Mouse (Mus musculus) midbrain, embryonic 14.5 days (tissue): ENCODE measurements around the gene Cchcr1. TPM values are rescaled to one million over a fixed set of nuclear protein-coding genes. Genes with fewer than 3 reads are reported as not detected.
A peak's percentile ranks its signal among the peaks of the same experiment; 100 is the strongest.

ENCODE experiments used
- ATAC-seq: fragments of 200-750 bp; cut with Nextera tagmentation; 2 replicates; pipeline ENCODE4 v1.8.0; 2017; ENCODE audit warnings: moderate number of reproducible peaks, moderate library complexity; ENCODE audit not compliant: low FRiP score, low TSS enrichment
- DNase-seq: peaks from one replicate; pipeline ENCODE4 v3.0.0-alpha.2; 2015
- H3K27ac ChIP-seq: fragments of 300-500 bp; sonication (generic); replicated peaks from 2 replicates; pipeline ENCODE4 v1.5.1; 2014; ENCODE audit warnings: mild to moderate bottlenecking, low read depth, low read length, moderate library complexity
- H3K27me3 ChIP-seq: fragments of 300-500 bp; sonication (generic); 2 replicates; pipeline ENCODE4 v1.6.1; 2014; ENCODE audit warnings: low read length, control low read depth, mixed read lengths; ENCODE audit not compliant: control insufficient read depth, insufficient read depth
- H3K36me3 ChIP-seq: fragments of 300-500 bp; sonication (generic); 2 replicates; pipeline ENCODE4 v1.6.1; 2014; ENCODE audit warnings: low read length, control low read depth; ENCODE audit not compliant: control insufficient read depth, insufficient read depth
- H3K4me1 ChIP-seq: fragments of 300-500 bp; sonication (generic); 2 replicates; pipeline ENCODE4 v1.6.1; 2014; ENCODE audit warnings: mild to moderate bottlenecking, antibody characterized with exemption, low read length, control low read depth; ENCODE audit not compliant: control insufficient read depth, insufficient read depth
- H3K4me2 ChIP-seq: fragments of 300-500 bp; sonication (generic); 2 replicates; pipeline ENCODE4 v1.6.1; 2014; ENCODE audit warnings: mild to moderate bottlenecking, low read length, moderate library complexity
- H3K4me3 ChIP-seq: fragments of 300-500 bp; sonication (generic); replicated peaks from 2 replicates; pipeline ENCODE4 v1.5.1; 2014; ENCODE audit warnings: low read depth, low read length
- H3K9ac ChIP-seq: fragments of 300-500 bp; sonication (generic); replicated peaks from 2 replicates; pipeline ENCODE4 v1.6.1; 2014; ENCODE audit warnings: mild to moderate bottlenecking, low read length, moderate library complexity
- H3K9me3 ChIP-seq: fragments of 300-500 bp; sonication (generic); 2 replicates; pipeline ENCODE4 v1.6.1; 2016; ENCODE audit warnings: low read length, control low read depth, mixed read lengths; ENCODE audit not compliant: control insufficient read depth
- WGBS: fragments of 180-500 bp; shearing (Covaris S2); extraction: QIAGEN DNeasy Blood & Tissue Kit; methylation state at CpG from one replicate; pipeline ENCODE4 v1.1.7; 2014; 5-methylcytosine and 5-hydroxymethylcytosine counted together
- polyA plus RNA-seq: library from polyadenylated mRNA; unstranded; fragments of >200 nt; fragmentation: Nextera tagmentation; extraction: Ambion mirVana; gene quantifications from 2 replicates; pipeline ENCODE4 v1.2.1, GENCODE M21; 2014

Gene Cchcr1
- polyA plus RNA-seq, 1 experiment from 2014 or later: 3.4 TPM

GRCm38 (mm10) chr17:35544001-35544400, 27.1 kb downstream of the Cchcr1 start:
- Histone ChIP-seq H3K27ac (no peak overlapping the region), H3K4me1 (0 out of 2 replicates have a peak, but pooled peaks cover 6% of the 10 kb centered on the region), H3K9me3 (no peaks in the 10 kb centered on the region), H3K27me3 (no peaks in the 10 kb centered on the region), H3K36me3 (no peaks in the 10 kb centered on the region), H3K4me3 (no peak overlapping the region), H3K9ac (no peak overlapping the region), H3K4me2 (no peak overlapping the region)
- ATAC-seq (no peak), DNase-seq (no peak)
- WGBS: 74% methylated on average over 6 of the region's 6 CpGs

DNA sequence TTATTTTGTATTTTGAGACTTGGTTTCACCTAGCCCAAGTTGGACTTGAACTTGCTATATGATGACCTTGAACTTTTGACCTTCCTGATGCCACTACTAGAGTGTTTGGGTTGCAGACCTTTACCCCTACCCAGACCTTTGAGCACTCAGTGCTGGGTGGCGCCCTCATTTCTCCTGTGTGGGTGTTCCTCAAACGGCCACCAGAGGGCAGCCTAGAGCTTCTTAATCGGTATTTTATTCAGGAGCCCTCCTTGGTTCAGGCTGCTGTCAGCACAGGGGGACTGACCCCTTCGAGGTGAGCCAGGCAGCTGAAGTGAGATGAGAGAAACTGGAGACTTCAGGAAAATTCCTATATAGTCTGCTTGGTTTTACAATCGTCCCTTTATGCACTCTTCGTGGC, 27.8 kb downstream of the Cchcr1 start:
- Histone ChIP-seq H3K36me3 (no peaks in the 10 kb centered on the region), H3K27me3 (no peaks in the 10 kb centered on the region), H3K27ac (no peak overlapping the region), H3K4me3 (no peak overlapping the region), H3K4me1 (0 out of 2 replicates have a peak, but pooled peaks cover 6% of the 10 kb centered on the region), H3K4me2 (no peak overlapping the region), H3K9me3 (no peaks in the 10 kb centered on the region), H3K9ac (no peak overlapping the region)
- ATAC-seq (no peak), DNase-seq (peak; percentile 81)
- 30% methylated on average over 6 of the region's 6 CpGs for WGBS

- DNase-seq (no peak), ATAC-seq (no peak)
- no peak overlapping the region for H3K9ac ChIP-seq
- no peaks in the 10 kb centered on the region for H3K36me3 ChIP-seq
- H3K9me3 ChIP-seq: no peaks in the 10 kb centered on the region
- H3K27me3 ChIP-seq: no peaks in the 10 kb centered on the region
- H3K4me1 ChIP-seq: 0 out of 2 replicates have a peak, but pooled peaks cover 6% of the 10 kb centered on the region
- no peak overlapping the region for H3K4me3 ChIP-seq
- H3K27ac ChIP-seq: no peak overlapping the region
- 88% methylated on average over 2 of the region's 2 CpGs for WGBS
- no peak overlapping the region for H3K4me2 ChIP-seq
Observed at GRCm38 (mm10) chr17:35547465-35547864, 30.6 kb downstream of the Cchcr1 start.

DNA sequence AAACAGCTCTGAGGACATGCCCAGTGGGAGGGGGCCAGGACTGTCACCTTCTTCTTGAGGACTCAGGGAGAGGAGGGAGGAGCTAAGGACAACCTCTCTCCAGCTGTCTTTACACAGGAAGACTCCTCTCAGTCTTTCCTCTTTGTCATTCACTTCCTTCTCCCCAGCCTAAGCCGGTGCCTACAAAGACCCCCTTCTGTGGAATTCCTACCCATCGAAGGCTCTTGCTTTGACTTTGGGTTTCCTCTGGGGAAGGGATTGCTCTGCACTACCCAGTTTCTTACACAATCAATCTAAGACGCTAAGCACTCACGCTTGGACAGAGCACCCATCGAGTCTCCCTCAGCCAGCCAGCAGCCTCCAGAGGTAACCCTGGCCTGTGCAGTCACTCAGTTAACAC, 31.7 kb downstream of the Cchcr1 start:
- DNase-seq (no peak), ATAC-seq (no peak)
- H3K9me3 ChIP-seq: no peaks in the 10 kb centered on the region
- H3K4me1 ChIP-seq: no peaks in the 10 kb centered on the region
- no peak overlapping the region for H3K9ac ChIP-seq
- H3K36me3 ChIP-seq: no peaks in the 10 kb centered on the region
- no peak overlapping the region for H3K4me2 ChIP-seq
- no peak overlapping the region for H3K4me3 ChIP-seq
- H3K27ac ChIP-seq: no peak overlapping the region
- H3K27me3 ChIP-seq: no peaks in the 10 kb centered on the region
- 10% methylated on average over 5 of the region's 5 CpGs for WGBS

DNA sequence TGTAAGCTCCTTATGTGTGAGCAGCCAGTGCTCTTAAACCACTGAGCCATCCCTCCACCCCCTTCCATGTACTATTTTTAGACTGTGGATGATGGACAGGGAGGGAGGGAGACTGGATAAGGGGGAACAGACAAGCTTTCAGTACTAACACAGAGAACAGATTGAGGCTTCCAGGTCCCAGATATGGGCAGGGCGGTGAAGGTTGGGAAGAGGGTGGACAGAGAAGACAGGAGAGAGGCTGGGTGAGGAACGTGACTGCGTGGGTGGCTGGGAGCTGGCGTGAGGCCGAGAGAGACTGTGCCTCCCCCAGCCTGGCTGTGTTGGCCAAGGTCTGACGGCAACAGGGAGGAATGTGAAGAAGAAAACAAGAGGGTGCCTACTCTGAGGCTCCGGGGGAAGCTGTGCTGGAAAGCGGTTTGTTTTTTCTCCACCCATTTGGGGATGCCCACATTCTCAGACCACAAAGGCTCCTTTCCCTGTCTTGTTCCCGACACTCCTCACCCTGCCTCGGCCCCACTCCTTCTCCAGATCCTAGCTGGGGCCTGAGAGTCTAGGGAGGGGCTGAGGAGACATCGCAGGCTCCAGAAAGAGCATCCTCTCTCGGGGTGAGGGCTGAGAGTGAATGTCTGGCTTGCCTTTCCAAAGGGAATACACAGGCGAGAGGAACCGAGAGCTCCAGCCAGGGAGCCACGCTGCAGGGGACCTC, 32.7 kb downstream of the Cchcr1 start:
- H3K27me3 ChIP-seq: no peaks in the 10 kb centered on the region
- ATAC-seq (no peak), DNase-seq (no peak)
- no peaks in the 10 kb centered on the region for H3K4me1 ChIP-seq
- no peak overlapping the region for H3K4me3 ChIP-seq
- no peaks in the 10 kb centered on the region for H3K9me3 ChIP-seq
- no peak overlapping the region for H3K27ac ChIP-seq
- 46% methylated on average over 15 of the region's 15 CpGs for WGBS
- H3K36me3 ChIP-seq: no peaks in the 10 kb centered on the region
- no peak overlapping the region for H3K4me2 ChIP-seq
- no peak overlapping the region for H3K9ac ChIP-seq

DNA sequence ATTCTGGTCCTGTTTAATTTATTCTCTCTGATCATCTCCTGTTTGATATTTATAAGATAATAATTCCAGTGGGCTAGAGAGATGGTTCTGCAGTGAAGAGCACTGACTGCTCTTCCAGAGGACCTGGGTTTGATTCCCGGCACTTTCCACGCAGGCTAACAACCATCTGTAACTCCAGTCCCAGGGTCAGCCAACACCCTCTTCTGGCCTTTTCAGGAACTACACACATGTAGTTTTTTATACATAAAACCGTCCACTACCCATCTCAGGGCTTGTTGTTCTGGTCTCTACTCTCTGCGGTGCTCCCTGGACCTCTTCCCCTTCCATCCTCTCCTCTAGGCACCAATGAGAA, 33.2 kb downstream of the Cchcr1 start:
- Histone ChIP-seq H3K9ac (no peak overlapping the region), H3K4me2 (no peak overlapping the region), H3K4me1 (no peaks in the 10 kb centered on the region), H3K27ac (no peak overlapping the region), H3K36me3 (no peaks in the 10 kb centered on the region), H3K27me3 (no peaks in the 10 kb centered on the region), H3K4me3 (no peak overlapping the region), H3K9me3 (no peaks in the 10 kb centered on the region)
- no peak for ATAC-seq
- DNase-seq: no peak
- WGBS: 96% methylated on average over 4 of the region's 4 CpGs

- H3K4me3 ChIP-seq: no peak overlapping the region
- H3K27me3 ChIP-seq: no peaks in the 10 kb centered on the region
- 56% methylated on average over 8 of the region's 8 CpGs for WGBS
- H3K27ac ChIP-seq: no peak overlapping the region
- H3K9me3 ChIP-seq: no peaks in the 10 kb centered on the region
- no peak for ATAC-seq
- no peak overlapping the region for H3K9ac ChIP-seq
- H3K4me2 ChIP-seq: no peak overlapping the region
- H3K4me1 ChIP-seq: no peaks in the 10 kb centered on the region
- H3K36me3 ChIP-seq: no peaks in the 10 kb centered on the region
- no peak for DNase-seq
Observed at GRCm38 (mm10) chr17:35550871-35551270, 34.0 kb downstream of the Cchcr1 start.

GRCm38 (mm10) chr17:35551881-35552414, 35.0 kb downstream of the Cchcr1 start, which contains the start of gene Cdsn:
Cdsn (plus strand) TSS chr17:35552128.
- ATAC-seq (no peak), DNase-seq (no peak)
- no peak within 1 kb of the TSS for H3K9ac ChIP-seq
- H3K4me2 ChIP-seq: no peak within 1 kb of the TSS
- no peaks in the 10 kb centered on the region for H3K36me3 ChIP-seq
- no peaks in the 10 kb centered on the region for H3K9me3 ChIP-seq
- H3K4me3 ChIP-seq: no peak within 1 kb of the TSS
- no peak within 1 kb of the TSS for H3K27ac ChIP-seq
- no peaks in the 10 kb centered on the region for H3K4me1 ChIP-seq
- no peaks in the 10 kb centered on the region for H3K27me3 ChIP-seq
- 70% methylated on average over 10 of the region's 10 CpGs for WGBS

DNA sequence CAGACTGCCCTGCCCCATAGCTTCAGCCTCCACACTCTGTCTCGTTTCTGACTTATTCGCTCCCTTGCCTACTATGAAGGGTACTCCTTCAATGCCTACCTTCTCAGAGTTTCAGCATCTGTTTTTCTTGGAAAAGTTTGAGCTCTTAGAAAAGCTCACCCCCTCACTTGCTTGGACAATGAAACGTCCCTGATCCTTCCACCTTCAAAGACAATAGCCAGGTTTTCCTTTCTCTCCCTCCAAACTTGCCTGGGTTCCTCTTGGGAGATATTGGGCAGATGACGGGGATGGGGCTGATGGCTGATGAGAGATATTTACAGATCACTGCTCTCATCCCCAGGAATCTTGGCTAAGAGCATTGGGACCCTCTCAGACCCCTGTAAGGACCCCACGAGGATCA, 37.4 kb downstream of the Cchcr1 start:
- 83% methylated on average over 5 of the region's 5 CpGs for WGBS
- Histone ChIP-seq H3K4me3 (no peak overlapping the region), H3K27me3 (no peaks in the 10 kb centered on the region), H3K4me1 (no peaks in the 10 kb centered on the region), H3K4me2 (no peak overlapping the region), H3K9me3 (no peaks in the 10 kb centered on the region), H3K9ac (no peak overlapping the region), H3K27ac (no peak overlapping the region), H3K36me3 (no peaks in the 10 kb centered on the region)
- no peak for DNase-seq
- no peak for ATAC-seq
